Mouse (Mus musculus): ENCODE results near the gene Prkcq.

Gene Prkcq

GRCm38 (mm10) chr2:11171754-11172501 lies at the start of gene Prkcq:
Gene Prkcq (plus strand): TSS chr2:11172108.
- peak; percentile 13 for DNase-seq (ENCODE audit: low read depth, low spot score)

- no peak for DNase-seq (ENCODE audit: low read depth, low spot score)
Observed at GRCm38 (mm10) chr2:11130881-11131280, 41.0 kb upstream of the Prkcq start.

- no peak for DNase-seq (ENCODE audit: low read depth, low spot score)
Observed at GRCm38 (mm10) chr2:11135718-11136117, 36.2 kb upstream of the Prkcq start.

GRCm38 (mm10) chr2:11138076-11138475 lies 33.8 kb upstream of the Prkcq start:
- DNase-seq (ENCODE audit: low read depth, low spot score) = no peak

GRCm38 (mm10) chr2:11139518-11140152 lies 32.3 kb upstream of the Prkcq start:
- peak; percentile 2 for DNase-seq (ENCODE audit: low read depth, low spot score)

- DNase-seq (ENCODE audit: low read depth, low spot score) = no peak
Observed at GRCm38 (mm10) chr2:11140385-11140784, 31.5 kb upstream of the Prkcq start.

GRCm38 (mm10) chr2:11149091-11149490 lies 22.8 kb upstream of the Prkcq start:
- DNase-seq (ENCODE audit: low read depth, low spot score) = no peak

GRCm38 (mm10) chr2:11150975-11151374 lies 20.9 kb upstream of the Prkcq start:
- DNase-seq (ENCODE audit: low read depth, low spot score) = no peak

GRCm38 (mm10) chr2:11151655-11152323 lies 20.1 kb upstream of the Prkcq start:
- no peak for DNase-seq (ENCODE audit: low read depth, low spot score)

GRCm38 (mm10) chr2:11159641-11160040 lies 12.3 kb upstream of the Prkcq start:
- no peak for DNase-seq (ENCODE audit: low read depth, low spot score)

- no peak for DNase-seq (ENCODE audit: low read depth, low spot score)
Observed at GRCm38 (mm10) chr2:11160696-11161095, 11.2 kb upstream of the Prkcq start.

GRCm38 (mm10) chr2:11161336-11161735 lies 10.6 kb upstream of the Prkcq start:
- DNase-seq (ENCODE audit: low read depth, low spot score) = no peak

GRCm38 (mm10) chr2:11162701-11163100 lies 9.2 kb upstream of the Prkcq start:
- no peak for DNase-seq (ENCODE audit: low read depth, low spot score)

GRCm38 (mm10) chr2:11164170-11164569 lies 7.7 kb upstream of the Prkcq start:
- no peak for DNase-seq (ENCODE audit: low read depth, low spot score)

GRCm38 (mm10) chr2:11169721-11170335 lies 2.1 kb upstream of the Prkcq start:
- DNase-seq (ENCODE audit: low read depth, low spot score) = no peak

- no peak for DNase-seq (ENCODE audit: low read depth, low spot score)
Observed at GRCm38 (mm10) chr2:11172831-11173414, 1.0 kb downstream of the Prkcq start.

- DNase-seq (ENCODE audit: low read depth, low spot score) = no peak
Observed at GRCm38 (mm10) chr2:11173521-11173920, 1.6 kb downstream of the Prkcq start.

GRCm38 (mm10) chr2:11174101-11174500 lies 2.2 kb downstream of the Prkcq start:
- no peak for DNase-seq (ENCODE audit: low read depth, low spot score)

- no peak for DNase-seq (ENCODE audit: low read depth, low spot score)
Observed at GRCm38 (mm10) chr2:11177880-11178279, 6.0 kb downstream of the Prkcq start.

- DNase-seq (ENCODE audit: low read depth, low spot score) = no peak
Observed at GRCm38 (mm10) chr2:11181510-11181909, 9.6 kb downstream of the Prkcq start.

GRCm38 (mm10) chr2:11182096-11182495 lies 10.2 kb downstream of the Prkcq start:
- DNase-seq (ENCODE audit: low read depth, low spot score) = no peak

GRCm38 (mm10) chr2:11183991-11184390 lies 12.1 kb downstream of the Prkcq start:
- no peak for DNase-seq (ENCODE audit: low read depth, low spot score)
